Mouse (Mus musculus) megakaryocyte, adult 5-6 weeks (primary cell): ENCODE results near the gene Lrrc23. TPM values are rescaled to one million over a fixed set of nuclear protein-coding genes. Genes with fewer than 3 reads are reported as not detected.
"Not testable (repeated sequence)": the region's sequence is repeated elsewhere in the genome, so short reads cannot be mapped to it uniquely, and the experiment has no call there.

Source experiments
- ATAC-seq: 2 replicates; pipeline ENCODE4 v1.8.0; 2016; ENCODE audit warnings: mild to moderate bottlenecking, inconsistent platforms; ENCODE audit not compliant: poor library complexity, severe bottlenecking
- total RNA-seq, 2 experiments: library from RNA; stranded (forward) in 1 of 2; stranded (reverse) in 1 of 2; fragments of 153-499, 151-499 nt in 1 of 2; fragments of 221-1000, 200-1000 nt in 1 of 2; gene quantifications; 2 replicates each; pipeline versions ENCODE4 v1.2.3 to v1.2.4; 2015 to 2017

Lrrc23 gene
- not detected in 2 replicates for total RNA-seq (2015)
- 0.26 and 3.9 TPM in 2 replicates for total RNA-seq (2017)

GRCm38 (mm10) chr6:124779222-124779983, at the start of gene Lrrc23:
TSS of gene Lrrc23 (minus strand) at chr6:124779727.
- peak; percentile 74 for ATAC-seq

GRCm38 (mm10) chr6:124828101-124828592, 48.6 kb upstream of the Lrrc23 start:
- peak; percentile 8 for ATAC-seq

- no peak for ATAC-seq
These were observed 42.5 kb upstream of the Lrrc23 start for GRCm38 (mm10) chr6:124822049-124822448.

- ATAC-seq, result no peak
These were observed 41.4 kb upstream of the Lrrc23 start for GRCm38 (mm10) chr6:124820891-124821290.

- ATAC-seq, result peak; percentile 77
These were observed 38.4 kb upstream of the Lrrc23 start for GRCm38 (mm10) chr6:124817971-124818370.

GRCm38 (mm10) chr6:124817563-124817962, 38.0 kb upstream of the Lrrc23 start:
- no peak for ATAC-seq

- no peak for ATAC-seq
These were observed 37.6 kb upstream of the Lrrc23 start for GRCm38 (mm10) chr6:124817125-124817524.

GRCm38 (mm10) chr6:124816611-124817010, 37.1 kb upstream of the Lrrc23 start:
- ATAC-seq, result no peak

- ATAC-seq, result no peak
These were observed 35.6 kb upstream of the Lrrc23 start for GRCm38 (mm10) chr6:124814858-124815774.

- ATAC-seq, result peak; percentile 0; the same call in 1 of the 2 replicates
These were observed 34.9 kb upstream of the Lrrc23 start for GRCm38 (mm10) chr6:124814448-124814847.

- ATAC-seq, result peak; percentile 74
These were observed 34.4 kb upstream of the Lrrc23 start, which contains the start of gene Tpi1 for GRCm38 (mm10) chr6:124813933-124814332. TSS of gene Tpi1 (minus strand) at chr6:124814296.

- peak; percentile 34 for ATAC-seq
These were observed 34.0 kb upstream of the Lrrc23 start for GRCm38 (mm10) chr6:124813496-124813895.

- ATAC-seq, result no peak
These were observed 33.3 kb upstream of the Lrrc23 start for GRCm38 (mm10) chr6:124812848-124813247.

- ATAC-seq, result no peak
These were observed 32.4 kb upstream of the Lrrc23 start for GRCm38 (mm10) chr6:124811701-124812560.

- no peak for ATAC-seq
These were observed 31.8 kb upstream of the Lrrc23 start for GRCm38 (mm10) chr6:124811403-124811665.

GRCm38 (mm10) chr6:124810566-124811402, 31.3 kb upstream of the Lrrc23 start:
- ATAC-seq, result not testable (repeated sequence)

- no peak for ATAC-seq
These were observed 30.4 kb upstream of the Lrrc23 start for GRCm38 (mm10) chr6:124809775-124810538.

- ATAC-seq, result peak; percentile 50
These were observed 29.7 kb upstream of the Lrrc23 start for GRCm38 (mm10) chr6:124809052-124809774.
